Mouse (Mus musculus): ENCODE measurements around the gene Ezh2.
A peak's percentile ranks its signal among the peaks of the same experiment; 100 is the strongest.
"Not testable (repeated sequence)": the region's sequence is repeated elsewhere in the genome, so short reads cannot be mapped to it uniquely, and the experiment has no call there.

Gene Ezh2

GRCm38 (mm10) chr6:47594926-47595623 is at the start of gene Ezh2:
Gene Ezh2, minus strand, starts transcription at chr6:47595341.
- peak; percentile 94 to 96 for DNase-seq (ENCODE audit: low spot score in 2 of 2)

- DNase-seq (ENCODE audit: low spot score in 2 of 2) = peak; percentile 59 to 62
Measured at GRCm38 (mm10) chr6:47636527-47637076, 41.5 kb upstream of the Ezh2 start.

DNA sequence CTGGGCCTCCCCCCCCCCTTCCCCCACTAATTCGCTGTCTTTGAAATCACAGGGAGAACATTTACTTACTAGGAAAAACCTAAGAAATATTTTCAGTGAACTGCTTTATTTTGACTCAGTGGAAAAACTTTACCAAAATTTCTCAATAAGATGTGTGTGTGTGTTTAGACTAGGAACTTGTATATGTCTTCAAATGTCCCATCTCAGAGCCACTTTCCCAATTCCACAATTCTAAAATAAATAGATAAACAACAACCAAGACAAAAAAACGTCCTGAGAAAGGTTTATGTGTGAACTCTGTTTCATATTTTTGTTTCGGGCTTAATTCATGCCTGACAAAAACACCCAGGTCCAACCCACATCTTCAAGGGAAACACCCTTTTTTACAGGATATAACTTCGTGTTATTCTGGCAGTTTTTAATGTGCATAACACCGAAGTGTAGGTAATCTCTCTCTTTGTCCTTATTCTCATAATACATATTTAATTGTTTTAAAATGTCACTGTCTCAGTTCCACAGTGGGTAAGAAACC is 40.9 kb upstream of the Ezh2 start:
- no peak for DNase-seq (ENCODE audit: low spot score in 2 of 2)

- DNase-seq (ENCODE audit: low spot score in 2 of 2) = no peak
Measured at GRCm38 (mm10) chr6:47635207-47635994, 40.3 kb upstream of the Ezh2 start.

DNA sequence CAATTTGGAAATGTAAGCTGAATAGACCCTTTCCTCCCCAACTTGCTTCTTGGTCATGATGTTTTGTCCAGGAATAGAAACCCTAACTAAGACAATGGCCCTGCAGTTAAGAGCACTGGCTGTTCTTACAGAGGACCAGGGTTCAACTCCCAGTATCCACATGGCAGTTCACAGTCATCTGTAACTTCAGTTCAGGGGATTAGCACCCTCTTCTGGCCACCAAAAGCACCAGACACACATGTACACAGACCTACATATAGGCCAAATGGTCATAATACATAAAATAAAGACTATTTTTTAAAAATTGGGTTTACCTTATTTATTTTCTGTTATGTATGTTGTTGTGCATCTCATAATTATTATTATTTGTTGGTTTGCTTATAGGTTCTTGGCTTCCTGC is 38.3 kb upstream of the Ezh2 start:
- DNase-seq (ENCODE audit: low spot score in 2 of 2) = peak in 1 of 2 experiments; percentile 43

GRCm38 (mm10) chr6:47630061-47630460 is 34.9 kb upstream of the Ezh2 start:
- DNase-seq (ENCODE audit: low spot score in 2 of 2) = not testable (repeated sequence)

GRCm38 (mm10) chr6:47627978-47628377 is 32.8 kb upstream of the Ezh2 start:
- no peak for DNase-seq (ENCODE audit: low spot score in 2 of 2)

- not testable (repeated sequence) for DNase-seq (ENCODE audit: low spot score in 2 of 2)
Measured at GRCm38 (mm10) chr6:47626976-47627375, 31.8 kb upstream of the Ezh2 start.

GRCm38 (mm10) chr6:47621039-47621438 is 25.9 kb upstream of the Ezh2 start:
- DNase-seq (ENCODE audit: low spot score in 2 of 2) = no peak

DNA sequence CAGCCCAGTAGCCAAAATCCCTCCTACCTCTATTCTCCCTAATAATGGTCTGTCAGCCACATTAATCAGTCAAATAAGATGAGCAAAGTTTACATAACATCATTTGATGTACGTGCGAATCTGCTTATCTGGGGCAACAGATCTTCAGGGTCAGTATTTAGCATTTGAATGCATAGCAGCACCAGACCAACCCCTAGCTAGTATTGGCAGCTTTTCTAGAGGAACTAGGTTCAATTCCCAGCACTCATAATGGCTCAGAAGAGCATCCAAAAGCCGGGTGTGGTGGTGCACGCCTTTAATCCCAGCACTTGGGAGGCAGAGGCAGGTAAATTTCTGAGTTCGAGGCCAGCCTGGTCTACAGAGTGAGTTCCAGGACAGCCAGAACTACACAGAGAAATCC is 13.2 kb upstream of the Ezh2 start:
- DNase-seq (ENCODE audit: low spot score in 2 of 2) = not testable (repeated sequence)

- DNase-seq (ENCODE audit: low spot score in 2 of 2) = no peak
Measured at GRCm38 (mm10) chr6:47601931-47602330, 6.8 kb upstream of the Ezh2 start.

- DNase-seq (ENCODE audit: low spot score in 2 of 2) = peak in 1 of 2 experiments; percentile 7
Measured at GRCm38 (mm10) chr6:47595696-47596095, 555 bp upstream of the Ezh2 start.

DNA sequence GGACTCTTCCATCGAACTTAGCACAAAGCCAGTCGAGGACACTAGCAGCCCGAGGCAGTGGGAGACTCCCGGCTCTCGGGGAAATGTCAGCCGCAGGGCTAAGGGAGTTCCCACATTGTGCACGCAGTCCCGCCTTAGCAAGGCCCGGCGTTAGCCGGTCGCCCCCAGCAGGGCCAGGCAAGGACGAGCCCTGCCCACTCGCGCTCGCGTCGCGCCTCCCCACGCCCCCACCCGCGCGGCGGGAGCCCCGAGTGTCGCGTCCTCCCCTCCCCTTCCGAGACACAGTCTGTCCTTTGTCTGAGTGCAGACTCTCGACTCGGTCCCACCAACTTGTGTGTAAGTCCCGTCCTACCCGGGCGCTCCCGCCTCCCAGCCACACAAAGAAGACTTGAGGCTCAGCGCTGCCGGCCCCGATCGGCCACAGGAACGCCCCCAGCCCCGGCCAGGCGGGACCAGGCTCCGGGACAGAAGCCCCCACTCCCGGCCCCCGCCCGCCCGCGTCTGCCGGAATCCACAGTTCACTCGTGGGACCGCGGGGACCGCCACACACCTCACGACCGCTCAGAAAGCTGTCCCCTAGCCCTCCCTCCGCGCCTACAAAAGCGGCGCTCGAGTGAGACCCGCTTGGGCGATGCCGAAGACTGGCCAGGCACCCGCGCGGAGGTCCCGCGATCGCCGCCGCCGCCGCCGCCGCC is 853 bp downstream of the Ezh2 start:
- peak; percentile 66 to 69 for DNase-seq (ENCODE audit: low spot score in 2 of 2)

DNA sequence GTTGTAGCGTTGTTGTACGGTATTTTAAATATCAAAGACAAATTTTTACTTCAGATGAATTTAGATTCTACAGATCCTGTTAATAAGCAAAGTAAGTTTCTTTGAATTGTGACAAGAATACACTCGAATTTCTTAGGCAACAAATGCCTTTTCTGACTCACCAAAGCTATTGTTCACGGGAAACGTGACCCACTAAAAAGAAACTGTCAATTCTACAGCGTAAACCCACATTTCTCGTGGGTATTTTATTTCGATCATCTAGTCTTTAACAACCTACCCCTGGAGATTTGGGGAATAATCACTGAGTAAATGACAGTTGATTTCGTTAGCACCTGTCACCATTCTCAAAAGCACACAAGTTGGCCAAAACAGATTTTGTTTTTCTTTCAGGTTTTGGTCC is 1.6 kb downstream of the Ezh2 start:
- DNase-seq (ENCODE audit: low spot score in 2 of 2) = no peak

DNA sequence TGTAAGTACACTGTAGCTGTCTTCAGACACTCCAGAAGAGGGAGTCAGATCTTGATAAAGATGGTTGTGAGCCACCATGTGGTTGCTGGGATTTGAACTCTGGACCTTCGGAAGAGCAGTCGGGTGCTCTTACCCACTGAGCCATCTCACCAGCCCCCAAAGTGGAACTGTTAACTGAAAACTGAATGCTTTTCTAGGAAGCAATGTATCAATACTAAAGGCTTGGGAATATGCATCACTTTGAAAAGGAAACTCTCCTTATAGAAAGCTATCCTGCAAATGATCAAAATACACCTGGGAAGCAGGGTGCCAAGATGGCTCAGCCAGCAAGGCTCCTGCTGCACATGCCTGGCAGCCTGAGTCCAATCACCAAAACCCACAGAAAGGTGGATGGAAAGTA is 7.8 kb downstream of the Ezh2 start:
- DNase-seq (ENCODE audit: low spot score in 2 of 2) = not testable (repeated sequence)

GRCm38 (mm10) chr6:47572887-47573286 is 22.3 kb downstream of the Ezh2 start:
- no peak for DNase-seq (ENCODE audit: low spot score in 2 of 2)

DNA sequence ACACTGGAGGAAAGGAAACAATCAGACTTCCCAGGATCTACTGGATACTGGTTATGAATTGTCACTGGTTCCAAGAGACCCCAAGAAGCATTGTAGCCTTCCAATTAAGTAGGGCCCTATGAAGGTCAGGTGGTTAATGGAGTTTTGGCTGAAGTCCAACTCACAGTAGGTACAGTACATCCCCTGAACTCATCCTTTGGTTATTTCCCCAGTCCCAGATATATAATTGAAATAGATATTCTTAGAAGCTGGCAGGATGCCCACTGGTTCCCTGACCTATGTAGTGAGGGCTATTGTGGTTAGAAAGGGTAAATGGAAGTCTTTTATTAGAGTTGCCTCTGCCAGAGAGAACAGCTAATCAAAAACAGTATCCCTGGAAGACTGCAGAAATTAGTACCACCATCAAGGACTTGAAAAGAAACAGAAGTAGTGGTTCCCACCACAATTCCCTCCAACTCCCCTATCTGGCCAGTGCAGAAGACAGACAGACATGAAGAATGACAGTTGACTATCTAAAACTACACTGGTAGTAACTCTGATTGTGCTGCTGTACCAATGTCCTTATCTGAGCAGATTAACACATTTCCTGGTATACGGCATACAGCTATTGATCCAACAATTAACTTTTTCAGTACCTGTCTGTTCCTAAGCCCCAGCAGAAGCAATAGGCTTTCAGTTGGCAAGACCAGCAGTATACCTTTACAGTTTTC is 29.7 kb downstream of the Ezh2 start:
- DNase-seq (ENCODE audit: low spot score in 2 of 2) = no peak

DNA sequence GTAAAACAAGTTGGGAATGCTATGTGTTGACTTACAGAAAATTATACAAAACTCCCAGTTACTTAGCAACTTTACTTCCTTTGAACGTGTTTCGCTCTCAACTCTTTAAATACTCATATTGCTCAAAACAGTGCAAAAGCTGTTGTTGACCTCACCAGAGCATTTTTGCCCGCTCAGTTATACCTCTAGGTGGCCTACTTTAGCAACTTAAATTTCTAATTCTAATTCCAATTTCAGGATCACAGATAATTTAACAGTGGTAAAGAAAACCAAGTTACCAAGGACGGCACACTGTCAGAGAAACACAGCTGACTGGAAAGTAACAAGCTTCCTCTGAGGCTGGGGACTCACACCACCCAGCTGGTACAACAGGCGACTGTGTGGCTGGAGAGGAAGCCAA is 33.7 kb downstream of the Ezh2 start:
- DNase-seq (ENCODE audit: low spot score in 2 of 2) = no peak

DNA sequence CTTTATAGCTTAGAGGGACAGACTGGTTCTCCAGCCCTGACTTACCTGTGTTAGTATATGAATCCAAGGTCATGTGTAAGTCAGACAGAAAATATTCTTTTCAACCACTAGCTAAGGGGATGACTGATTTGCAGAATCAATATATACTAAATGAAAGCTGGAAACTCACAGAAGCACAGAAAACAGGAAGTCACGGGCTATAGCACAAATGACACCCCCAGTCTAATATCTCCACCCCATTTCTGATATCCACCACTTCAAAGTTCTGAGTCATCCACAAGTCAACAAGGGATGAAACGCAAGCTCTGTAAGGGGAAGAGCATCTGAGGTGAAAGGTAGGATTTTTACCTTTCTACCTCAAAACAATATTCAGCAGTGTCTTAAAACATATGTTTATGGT is 34.3 kb downstream of the Ezh2 start:
- no peak for DNase-seq (ENCODE audit: low spot score in 2 of 2)

- DNase-seq (ENCODE audit: low spot score in 2 of 2) = no peak
Measured at GRCm38 (mm10) chr6:47560407-47560806, 34.7 kb downstream of the Ezh2 start.

- no peak for DNase-seq (ENCODE audit: low spot score in 2 of 2)
Measured at GRCm38 (mm10) chr6:47559287-47559686, 35.9 kb downstream of the Ezh2 start.

All from thymus, postnatal 10 days (tissue).